Mouse (Mus musculus) kidney, postnatal 4 days (tissue): ENCODE measurements around the gene Kansl1.
"Not testable (repeated sequence)": the region's sequence is repeated elsewhere in the genome, so short reads cannot be mapped to it uniquely, and the experiment has no call there.

Experiments used
- DNase-seq, 2 experiments: peaks; one replicate each; pipeline ENCODE4 v3.0.0; 2021; ENCODE audit warnings: mixed read lengths in 2 of 2

Kansl1 gene

DNA sequence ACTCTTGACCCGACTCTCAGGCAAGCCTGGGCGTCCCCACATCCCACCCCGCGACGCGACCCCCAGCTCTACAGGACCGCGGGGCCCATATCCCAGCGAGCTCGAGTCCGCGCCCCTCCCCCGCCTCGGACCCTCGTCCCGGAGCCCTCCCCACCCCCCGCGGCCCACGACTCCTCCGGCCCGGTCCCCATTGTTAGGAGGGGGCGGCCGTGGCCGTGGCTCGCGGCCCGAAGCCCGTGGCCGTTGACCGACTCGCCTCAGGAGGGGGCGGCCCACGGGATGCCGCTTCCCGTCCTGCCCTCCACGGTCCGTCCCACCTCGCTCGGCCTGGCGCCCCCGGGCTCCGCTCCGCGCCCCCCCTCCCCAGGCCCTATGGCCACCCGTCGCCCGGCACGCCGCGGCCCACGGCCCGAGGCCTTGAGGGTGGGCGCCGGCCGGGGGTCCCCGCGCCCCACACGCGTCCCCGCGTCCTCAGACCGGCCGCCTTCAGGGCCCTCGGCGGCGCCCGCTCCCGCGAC lies at the start of gene Kansl1:
Gene Kansl1, minus strand, starts transcription at position 111 of the 518 bp plus-strand sequence.
- DNase-seq = peak; percentile 59 to 71

DNA sequence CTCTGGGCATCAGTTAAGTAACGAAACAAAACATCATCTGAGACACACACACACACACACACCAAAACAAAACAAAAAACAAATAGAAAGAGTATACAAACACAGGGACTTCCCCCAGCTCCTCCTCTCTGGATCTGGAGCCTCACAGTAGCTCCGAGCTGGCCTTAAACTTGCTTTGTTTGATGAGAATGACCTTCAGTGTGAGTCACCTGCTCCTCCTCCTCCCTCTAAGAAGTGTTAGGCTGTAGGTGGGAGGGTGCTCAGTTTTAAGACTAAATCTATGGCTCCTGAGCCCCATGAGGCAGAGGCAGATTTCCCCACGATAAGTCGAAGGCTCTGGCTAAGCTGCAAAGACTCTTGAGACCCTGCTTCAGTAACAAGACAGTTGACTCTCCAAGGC lies 43.8 kb upstream of the Kansl1 start:
- no peak for DNase-seq

DNA sequence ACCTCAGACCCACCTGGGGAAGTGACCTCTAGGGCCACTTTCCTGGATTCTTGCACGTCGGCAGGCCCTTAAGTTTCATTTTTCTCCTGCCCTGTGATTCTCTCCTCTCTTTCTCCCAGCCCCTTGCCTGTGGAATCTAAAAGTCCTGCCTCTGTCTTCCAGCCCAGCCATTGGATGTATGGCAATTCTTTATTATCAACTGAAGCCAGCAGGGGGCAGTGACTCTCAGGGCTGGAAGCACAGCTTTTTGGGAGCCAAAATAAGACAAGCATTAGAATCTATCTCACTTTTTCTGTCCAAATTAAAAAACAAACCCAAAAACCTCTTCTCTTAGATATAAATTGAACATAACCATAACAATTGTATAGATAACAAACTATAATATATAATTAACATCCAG lies 41.9 kb upstream of the Kansl1 start:
- DNase-seq = peak; percentile 25 to 33

DNA sequence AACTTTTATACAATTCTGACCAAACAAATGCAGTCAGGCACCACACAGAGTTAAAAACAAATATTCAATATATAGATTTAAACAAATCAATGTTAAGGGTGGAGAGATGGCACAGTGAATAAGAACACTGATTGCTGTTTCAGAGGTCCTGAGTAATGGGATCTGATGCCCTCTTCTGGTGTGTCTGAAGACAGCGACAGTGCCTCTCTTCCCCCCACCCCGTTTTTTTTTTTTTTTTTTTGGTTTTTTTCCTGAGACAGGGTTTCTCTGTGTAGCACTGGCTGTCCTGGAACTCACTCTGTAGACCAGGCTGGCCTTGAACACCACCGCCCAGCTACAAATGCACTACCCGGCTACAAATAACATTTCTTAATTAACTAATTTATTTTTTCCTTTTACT lies 39.8 kb upstream of the Kansl1 start:
- DNase-seq = no peak

DNA sequence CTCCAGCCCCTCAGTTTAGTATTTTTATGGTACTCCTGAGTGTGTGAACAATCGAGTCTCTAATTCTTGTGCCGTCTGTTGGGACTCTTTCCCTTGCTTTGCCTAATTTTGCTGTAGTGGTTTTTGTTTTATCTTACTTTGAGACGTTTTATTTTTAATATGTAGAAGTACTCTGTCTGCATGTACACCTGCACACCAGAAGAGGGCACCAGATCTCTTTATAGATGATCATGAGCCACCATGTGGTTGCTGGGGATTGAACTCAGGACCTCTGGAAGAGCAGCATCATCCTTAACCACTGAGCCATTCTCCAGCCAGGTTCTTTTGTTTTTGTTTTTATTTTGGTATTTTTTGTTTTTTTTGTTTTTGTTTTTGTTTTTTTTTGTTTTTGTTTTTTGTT lies 19.6 kb upstream of the Kansl1 start:
- no peak for DNase-seq

DNA sequence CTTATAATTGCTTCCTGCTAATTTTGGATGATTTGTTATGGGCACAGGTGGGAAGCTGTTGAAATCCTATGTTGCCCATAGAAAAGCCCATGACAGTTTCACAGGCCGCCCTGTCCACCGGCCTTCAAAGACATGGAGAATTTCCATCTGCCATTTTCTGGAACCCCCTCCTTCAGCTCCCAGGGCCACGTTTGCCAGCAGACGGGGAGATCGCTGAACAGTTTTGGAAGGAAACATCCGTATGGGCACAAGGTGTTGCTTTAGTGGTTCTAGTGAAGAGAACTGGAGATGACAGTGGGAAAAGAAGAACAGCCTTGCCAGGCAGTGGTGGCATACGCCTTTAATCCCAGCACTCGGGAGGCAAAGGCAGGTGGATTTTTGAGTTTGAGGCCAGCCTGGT lies 13.3 kb upstream of the Kansl1 start:
- DNase-seq = no peak

DNA sequence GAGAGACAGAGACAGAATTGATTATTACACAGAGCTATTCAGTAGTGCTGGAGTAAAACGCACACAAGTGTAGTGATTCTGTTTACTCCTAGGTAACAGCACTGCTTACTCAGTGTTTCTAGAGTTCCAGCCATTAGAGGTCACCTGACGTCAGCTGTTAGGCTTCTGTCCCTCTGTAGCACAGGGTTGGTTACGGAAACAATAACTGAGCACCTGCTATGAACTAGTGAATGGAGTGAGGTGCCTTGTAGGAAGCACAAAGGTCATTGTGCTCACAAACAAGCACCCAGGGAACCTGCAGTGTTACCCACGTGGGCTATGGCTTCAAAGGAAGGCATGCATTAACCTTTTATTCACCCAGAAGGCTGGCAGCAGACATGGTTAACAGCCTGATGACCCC lies 10.8 kb upstream of the Kansl1 start:
- no peak for DNase-seq

DNA sequence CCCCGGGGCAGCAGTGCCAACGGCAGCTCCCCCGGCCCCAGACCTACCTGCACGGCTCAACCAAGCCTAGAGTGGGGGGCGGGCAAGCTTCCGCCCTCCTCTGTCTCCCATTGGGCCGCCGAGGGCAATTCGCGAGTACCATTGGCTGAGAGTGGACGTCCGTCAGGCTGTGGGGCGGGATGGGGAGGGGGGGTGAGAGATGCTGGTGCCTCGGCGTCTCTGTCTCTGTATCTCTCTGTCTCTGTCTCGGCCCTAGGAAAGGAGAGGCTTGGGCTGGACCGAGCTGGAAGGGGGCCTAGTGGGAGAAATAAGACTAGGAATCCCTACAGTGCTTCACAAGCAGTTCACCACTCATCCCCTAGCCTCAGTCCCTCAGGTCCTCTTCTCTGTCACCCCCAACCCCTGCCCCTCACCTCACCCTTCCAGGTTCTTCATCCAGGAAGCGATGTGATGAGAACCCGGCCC lies 742 bp upstream of the Kansl1 start:
- peak; percentile 94 to 95 for DNase-seq

DNA sequence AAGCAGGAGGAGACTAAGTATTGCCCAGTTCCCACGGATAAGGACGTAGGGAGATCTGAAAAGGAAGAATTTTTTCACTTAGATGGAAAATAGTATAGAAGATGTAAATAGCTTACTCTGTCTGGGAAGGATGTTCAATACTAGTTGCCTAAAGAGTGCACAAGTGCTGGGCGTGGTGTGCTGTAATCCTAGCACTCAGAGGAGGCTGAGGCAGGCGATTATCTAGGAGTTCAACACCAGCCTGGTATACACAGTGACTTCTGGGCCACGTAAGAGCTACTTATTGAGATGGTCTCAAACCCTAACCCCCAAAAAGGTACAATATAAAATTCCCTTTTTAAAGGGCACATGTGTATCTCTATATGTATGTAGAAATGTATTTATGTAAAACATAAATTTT lies 963 bp downstream of the Kansl1 start:
- no peak for DNase-seq

DNA sequence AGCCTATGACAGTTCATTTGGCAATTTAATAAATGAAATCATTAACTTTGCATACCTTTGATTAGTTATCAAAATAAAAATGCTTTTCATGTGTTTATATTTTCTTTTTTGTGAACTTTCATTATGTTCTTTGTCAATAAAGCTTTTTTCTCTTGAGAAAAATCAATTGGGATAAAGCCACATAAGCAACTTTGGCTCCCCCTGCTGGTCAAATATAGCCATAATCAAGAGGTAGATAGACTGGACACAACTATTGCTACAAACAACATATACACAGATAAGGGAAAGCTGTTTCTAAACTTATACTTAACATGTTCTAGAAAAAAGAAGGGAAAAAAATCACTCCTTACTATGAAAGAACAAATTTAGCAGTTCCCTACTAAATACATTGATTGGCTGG lies 7.1 kb downstream of the Kansl1 start:
- DNase-seq = peak; percentile 51 to 55

DNA sequence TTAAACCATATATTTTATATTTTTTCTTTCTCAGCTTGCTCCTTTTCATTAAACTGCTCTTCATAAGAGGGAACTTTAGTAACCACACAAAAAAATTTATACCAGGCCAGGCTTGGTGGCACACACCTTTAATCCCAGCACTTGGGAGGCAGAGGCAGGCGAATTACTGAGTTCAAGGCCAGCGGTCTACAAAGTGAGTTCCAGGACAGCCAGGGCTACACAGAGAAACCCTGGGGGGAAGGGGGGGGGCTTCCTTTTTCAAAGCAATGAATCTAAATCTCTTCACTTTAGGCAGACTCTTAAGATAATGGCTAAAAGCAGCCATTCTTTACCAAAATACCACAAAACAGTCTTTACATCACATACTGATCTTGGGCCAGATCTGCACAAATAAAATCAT lies 9.0 kb downstream of the Kansl1 start:
- DNase-seq = no peak

DNA sequence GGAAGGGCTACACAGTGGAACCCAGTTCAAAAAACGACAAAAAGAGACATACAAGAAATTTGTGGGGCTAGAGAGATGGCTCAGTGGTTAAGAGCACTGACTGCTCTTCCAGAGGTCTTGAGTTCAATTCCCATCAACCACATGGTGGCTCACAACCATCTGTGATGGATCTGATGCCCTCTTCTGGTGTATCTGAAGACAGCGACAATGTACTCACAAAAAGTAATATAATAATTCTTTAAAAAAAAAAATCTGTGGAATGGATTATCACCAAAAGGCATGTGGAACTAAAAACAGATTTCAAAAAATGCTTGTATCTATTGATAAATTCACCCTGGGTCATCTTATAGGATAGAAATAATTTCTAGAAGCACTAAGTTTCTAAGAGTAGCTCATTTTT lies 10.2 kb downstream of the Kansl1 start:
- no peak for DNase-seq

DNA sequence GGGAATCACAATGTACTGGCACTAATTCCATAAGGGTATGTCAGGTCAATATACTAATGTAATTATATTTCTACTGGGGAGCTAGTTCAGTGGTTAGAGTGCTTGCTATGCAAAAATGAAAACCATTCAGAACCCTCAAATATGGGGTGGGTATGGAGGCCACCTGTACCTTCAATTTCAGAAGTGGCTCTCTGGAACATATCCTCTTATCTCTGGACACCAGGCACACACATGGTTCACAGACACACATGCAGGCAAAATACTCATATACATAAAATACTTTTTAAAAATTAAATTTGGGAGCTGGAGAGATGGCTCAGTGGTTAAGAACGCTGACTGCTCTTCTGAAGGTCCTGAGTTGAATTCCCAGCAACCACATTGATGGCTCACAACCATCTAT lies 16.0 kb downstream of the Kansl1 start:
- DNase-seq = no peak

DNA sequence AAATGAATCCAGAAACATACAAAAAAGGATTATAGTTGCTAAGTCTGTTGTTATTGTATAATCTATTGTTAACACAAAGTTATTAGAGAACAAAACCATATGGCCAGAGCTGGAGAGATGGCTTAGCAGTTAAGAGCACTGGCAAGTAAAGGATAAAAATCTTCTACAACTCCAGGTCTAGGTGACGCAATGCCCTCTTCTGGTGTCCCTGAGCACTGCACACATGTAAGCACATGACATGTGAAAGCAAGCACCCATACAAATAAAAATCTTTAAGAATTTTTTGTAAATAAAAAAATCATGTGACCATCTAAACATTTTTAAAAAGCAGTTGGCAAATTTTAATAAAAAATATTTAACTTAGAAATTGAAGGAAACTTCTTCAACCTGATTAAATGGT lies 17.4 kb downstream of the Kansl1 start:
- peak; percentile 25 to 34 for DNase-seq

DNA sequence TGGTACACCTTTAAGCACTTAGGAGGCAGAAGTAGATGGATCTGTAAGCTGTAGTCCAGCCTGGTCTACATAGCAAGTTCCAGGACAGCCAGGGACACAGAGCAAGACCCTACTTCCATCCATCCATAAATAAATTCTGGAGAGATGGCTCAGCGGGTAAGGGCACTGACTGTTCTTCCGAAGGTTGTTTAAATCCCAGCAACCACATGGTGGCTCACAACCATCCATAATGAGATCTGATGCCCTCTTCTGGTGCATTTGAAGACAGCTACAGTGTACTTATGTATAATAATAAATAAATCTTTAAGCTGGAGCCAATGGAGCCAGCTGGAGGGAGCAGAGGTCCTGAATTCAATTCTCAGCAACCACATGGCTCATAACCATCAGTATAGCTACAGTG lies 20.2 kb downstream of the Kansl1 start:
- DNase-seq = not testable (repeated sequence)

DNA sequence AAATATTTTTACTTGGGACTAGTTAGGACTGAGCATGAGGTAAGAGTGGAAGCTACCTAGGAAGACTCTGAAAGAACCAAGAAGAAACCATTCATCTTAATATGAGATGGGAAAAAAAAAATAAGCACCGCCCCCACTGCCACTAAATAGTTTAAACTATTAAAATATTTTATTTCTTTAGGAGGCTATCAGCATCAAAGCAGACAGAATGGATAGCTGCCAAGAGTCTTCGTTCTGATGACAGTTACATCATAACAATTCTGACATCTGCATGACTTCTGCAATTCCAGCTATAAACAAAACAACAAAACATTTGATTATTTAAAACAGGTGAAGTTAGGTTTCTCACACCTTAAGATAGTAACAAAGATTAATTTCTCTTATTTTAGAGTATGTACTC lies 23.1 kb downstream of the Kansl1 start:
- DNase-seq = no peak

DNA sequence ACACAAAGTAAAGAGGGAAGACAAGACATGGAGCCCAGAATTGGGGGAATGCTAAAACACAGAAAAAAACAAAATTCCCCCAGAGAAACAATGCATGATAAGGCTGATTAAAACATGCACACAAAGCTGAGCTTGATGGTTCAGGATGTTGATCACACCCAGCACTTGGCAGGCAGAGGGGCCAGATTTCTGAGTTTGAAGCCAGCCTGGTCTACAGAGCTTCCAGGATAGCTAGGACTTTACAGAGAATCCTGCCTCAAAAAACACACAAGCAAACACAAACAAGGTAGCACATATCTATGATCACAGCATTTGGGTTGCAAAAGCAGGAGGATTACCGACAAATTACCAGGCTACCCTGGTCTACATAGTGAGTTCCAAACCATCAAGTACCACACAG lies 23.6 kb downstream of the Kansl1 start:
- no peak for DNase-seq

DNA sequence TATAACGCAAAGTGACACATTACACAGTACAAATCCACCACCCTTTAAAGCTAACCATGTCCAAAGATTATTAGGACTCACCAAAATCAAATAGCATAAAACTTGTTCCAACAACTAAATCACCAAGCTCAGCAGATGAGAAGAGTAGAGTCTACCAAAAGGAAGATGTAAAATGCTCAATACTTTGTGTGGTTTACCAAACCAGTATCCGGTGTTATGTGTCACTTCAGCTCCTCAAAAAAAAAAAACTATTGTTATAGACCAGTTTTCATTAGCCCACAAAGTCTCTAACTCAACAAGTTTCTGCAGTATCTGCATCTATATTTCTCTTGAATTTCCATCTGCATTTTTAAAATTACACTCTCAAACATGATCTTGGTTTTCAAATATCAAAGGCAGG lies 25.3 kb downstream of the Kansl1 start:
- no peak for DNase-seq

DNA sequence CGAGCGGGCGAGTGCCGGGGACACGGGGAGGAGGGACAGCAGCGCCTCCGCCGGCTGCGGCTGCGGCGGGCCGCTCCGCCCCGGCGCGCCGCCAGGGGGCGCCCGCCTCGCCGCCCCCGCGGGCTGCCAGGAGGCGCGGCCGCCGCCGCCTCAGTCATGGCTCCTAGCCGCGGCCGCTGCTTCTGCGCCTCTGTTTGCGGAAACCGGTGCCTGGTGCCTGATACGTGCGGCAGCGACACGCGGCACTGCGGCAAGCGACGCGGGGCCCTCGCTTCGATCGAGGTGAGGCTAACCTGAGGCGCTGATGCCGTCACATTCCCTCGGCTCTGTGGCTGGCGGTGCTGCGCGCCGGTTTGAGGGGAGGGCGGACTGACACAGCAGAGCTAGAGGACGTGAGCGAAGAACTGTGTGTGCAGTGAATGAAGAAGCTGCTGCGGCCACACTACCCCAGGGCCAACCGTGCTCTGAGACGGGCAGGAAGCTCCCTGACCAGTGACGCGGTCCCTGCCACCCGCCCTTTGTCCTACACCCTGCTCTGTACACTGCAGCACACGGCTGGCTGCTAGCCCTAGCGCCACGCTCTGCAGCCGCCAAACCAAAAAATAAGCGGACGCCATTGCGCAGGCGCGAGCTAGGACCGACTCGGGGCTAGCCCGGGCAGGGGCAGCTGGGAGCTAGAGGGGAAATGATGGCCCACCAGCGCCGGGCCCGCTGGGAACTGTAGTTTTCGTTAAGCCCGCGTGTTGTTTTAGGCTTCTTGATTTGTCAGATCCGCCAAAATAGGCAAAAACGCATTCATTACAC lies 26.1 kb downstream of the Kansl1 start:
- peak; percentile 95 to 97 for DNase-seq

DNA sequence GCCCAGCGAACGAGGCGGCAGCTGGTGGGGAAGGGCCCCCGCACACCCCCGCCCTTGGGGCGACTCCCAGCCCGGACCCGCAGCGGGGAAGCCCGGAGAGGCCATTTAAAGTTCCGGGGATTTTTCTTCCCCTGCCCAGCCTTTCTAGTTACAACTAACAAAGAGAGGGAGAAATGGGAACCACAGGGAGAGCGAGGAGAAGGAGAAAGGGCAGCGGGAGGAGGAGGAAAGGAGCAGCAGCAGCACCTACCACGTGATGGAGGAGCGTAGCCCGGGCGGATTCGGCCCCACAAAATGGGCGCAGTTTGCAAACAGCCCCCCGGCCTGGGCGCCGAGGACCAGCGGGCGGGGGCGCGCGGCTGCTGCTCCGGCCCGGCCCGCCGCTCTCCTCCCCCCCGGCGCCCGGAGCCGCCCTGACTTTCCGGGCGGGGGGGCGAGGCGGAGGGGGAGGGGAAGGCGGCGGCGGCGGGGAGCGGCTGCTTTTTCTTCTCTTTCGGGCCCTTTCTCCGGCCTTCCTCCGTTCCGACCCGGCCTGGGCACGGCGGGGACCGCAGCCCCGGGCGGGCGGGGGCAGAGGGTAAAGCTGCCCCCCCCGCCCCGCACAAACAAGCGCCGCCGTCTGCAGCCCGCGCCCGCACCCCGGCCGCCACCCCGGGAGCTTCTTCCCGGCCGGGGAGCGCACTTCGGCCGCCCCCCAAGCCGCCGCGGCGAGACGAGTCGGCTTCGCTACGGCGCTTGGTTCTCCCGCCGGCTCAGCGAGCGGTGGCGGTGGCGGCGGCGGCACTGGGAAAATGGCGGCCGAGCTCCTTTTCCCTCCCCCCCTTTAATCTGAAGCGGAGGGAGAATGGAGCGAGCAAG lies 27.0 kb downstream of the Kansl1 start:
- DNase-seq = peak; percentile 78 to 86

DNA sequence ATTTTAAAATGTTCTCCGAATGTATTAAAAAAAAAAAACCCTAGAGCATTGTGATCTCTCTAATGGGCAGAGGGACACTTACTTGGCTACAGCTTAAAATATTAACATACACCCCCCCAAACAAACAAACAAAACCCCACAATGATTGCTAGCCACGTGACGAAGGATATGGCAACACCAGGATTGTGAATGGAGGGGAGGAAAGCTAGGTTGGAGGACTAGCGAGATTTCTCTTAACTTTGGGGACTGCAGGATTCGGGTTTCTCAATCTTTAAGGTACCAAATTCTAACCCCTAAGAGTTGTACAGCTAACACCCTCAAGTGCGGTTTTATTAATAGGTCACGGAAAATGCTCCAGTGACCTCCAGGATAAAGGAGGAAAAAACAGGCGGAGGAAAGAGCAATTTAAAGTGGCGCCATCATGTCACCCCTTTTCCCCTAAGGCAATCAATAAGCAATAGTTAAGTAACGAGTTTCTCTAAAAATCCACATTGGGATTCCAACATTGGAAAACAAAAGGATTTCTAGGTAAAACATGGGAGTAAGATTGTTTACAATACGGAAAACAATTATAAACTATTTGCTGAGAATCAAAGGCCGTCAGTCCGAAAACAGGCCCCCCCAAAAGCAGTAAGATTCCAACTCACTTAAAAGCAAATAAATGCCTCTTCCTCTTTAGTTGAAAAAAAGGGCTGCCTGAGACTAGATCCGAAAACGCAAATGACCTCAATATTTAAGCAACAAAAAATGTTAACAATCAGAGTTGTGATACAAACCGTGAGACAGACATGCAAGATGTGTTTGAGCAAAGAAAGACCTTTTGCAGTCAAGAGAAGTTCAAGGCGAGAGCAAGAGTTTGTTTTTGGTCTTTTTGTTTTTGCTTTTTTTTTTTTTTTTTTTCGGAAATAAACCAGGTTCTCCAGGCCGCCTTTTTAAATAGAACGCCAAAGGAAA lies 27.9 kb downstream of the Kansl1 start:
- DNase-seq = peak in 1 of 2 experiments; percentile 2

DNA sequence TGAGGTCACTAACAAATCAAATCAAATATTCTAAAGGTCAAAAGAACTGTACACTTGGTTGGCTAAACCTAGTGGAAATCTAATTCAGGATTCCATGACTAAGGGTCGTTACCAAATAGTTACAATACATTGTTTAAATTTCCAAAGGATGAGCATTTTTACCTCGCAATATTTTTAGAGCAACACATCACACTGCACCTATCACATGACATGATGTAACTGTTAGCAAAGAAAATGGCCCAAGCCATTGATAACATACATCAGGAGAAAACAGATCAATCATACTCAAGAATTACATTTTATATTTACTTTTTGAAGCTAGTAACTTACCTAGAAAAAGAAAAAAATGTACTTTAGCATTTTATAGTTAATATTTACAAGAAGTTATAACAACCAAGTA lies 29.0 kb downstream of the Kansl1 start:
- no peak for DNase-seq

DNA sequence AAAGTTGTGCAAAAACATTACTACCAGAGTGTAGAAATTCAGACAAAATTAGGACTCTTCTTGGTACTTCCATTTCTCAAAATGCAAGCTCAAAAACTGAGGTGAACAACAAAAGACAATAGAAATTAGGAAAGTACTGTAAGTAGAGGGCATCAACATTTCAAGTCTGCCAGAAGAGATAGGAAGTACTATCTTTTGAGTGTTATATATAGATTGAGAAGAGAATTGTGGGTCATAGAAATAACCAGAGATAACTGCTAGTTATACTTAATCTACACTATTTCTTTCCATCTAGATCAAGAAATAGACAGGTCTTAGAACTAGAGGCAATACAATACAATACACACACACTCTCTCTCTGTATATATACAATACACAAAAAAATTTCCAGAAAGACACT lies 30.2 kb downstream of the Kansl1 start:
- no peak for DNase-seq
